Mouse (Mus musculus) cerebellum, adult 11 months (tissue): Measurements from ENCODE around the gene Gm10376.
"Not testable (repeated sequence)": the region's sequence is repeated elsewhere in the genome, so short reads cannot be mapped to it uniquely, and the experiment has no call there.

Experiments used
- DNase-seq: peaks from one replicate; pipeline ENCODE4 v3.0.0; 2022

Gene Gm10376

DNA sequence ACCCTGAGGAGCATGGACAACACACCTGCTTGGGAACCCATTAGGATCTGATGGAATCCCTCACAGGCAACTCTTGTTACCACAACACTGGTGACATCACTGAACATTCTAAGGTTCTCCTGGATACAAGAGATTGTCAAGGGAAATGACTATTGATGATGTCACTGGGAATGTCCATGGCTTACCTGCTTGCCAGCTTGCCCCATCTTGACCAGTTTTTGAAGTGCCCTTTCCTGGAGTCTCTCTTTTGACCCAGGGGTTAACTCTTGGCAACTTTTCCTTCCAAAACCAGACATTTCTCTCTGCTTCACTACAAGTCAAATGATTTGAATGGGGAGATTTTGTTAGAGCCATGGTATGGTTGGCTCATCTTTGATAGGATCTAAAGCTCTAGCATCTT, at the start of gene Gm10376:
Gm10376 (minus strand) TSS at position 101 of the 400 bp plus-strand sequence.
- DNase-seq: not testable (repeated sequence)

DNA sequence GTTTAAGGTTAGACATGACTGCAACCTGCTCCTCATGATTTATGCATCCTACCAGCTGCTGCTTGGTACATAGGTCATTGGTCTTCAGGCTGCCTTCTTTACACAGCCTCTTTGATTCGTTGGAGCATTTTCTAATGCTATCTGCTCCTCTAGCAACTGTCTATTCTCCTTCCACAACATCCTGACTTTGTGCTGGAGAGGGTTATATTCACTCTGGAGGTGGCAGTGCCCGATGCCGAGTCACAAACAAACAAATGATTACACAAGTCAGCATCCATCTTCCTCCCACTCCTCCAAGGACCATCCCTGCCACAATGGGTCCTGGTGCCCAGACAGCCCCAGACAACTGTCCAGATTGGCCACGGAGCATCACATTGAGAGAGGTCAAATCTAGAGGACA, 44.8 kb upstream of the Gm10376 start:
- DNase-seq: not testable (repeated sequence)

- not testable (repeated sequence) for DNase-seq
These were observed 42.6 kb upstream of the Gm10376 start for GRCm38 (mm10) chr14:43058063-43058462.

DNA sequence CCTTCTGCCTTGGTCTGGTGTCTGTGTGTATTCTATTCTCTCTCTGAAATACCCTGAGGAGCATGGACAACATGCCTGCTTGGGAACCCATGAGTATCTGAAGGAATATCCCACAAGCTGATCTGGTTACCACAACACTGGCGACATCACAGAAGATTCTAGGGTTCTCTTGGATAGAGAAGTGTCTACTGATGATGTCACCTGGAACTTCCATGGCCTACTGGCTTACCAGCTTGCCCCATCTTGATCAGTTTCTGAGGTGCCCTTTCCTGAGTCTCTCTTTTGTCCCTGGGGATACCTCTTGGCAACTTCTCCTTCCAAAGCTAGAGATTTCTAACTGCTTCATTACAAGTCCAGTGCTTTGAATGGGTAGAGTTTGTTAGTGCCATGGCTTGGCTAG, 21.9 kb downstream of the Gm10376 start, which contains the start of gene Gm8082:
Gm8082 (minus strand) TSS at position 101 of the 400 bp plus-strand sequence.
- not testable (repeated sequence) for DNase-seq
